Mouse (Mus musculus): ENCODE data around the gene Zfyve28. TPM values are rescaled to one million over a fixed set of nuclear protein-coding genes. Genes with fewer than 3 reads are reported as not detected.

The Zfyve28 gene
- total RNA-seq, 1 experiment from 2014 or later: not detected

GRCm38 (mm10) chr5:34252967-34253519, 35.2 kb downstream of the Zfyve28 start:
- ATAC-seq (replicated peaks; ENCODE audit: low read depth, poor library complexity, severe bottlenecking): no peak

GRCm38 (mm10) chr5:34252307-34252966, 35.8 kb downstream of the Zfyve28 start:
- ATAC-seq (replicated peaks; ENCODE audit: low read depth, poor library complexity, severe bottlenecking): no peak

- ATAC-seq (replicated peaks; ENCODE audit: low read depth, poor library complexity, severe bottlenecking): no peak
These were observed 36.5 kb downstream of the Zfyve28 start for GRCm38 (mm10) chr5:34251794-34252193.

GRCm38 (mm10) chr5:34250090-34250489, 38.2 kb downstream of the Zfyve28 start:
- ATAC-seq (replicated peaks; ENCODE audit: low read depth, poor library complexity, severe bottlenecking): no peak

GRCm38 (mm10) chr5:34249132-34249531, 39.1 kb downstream of the Zfyve28 start:
- ATAC-seq (replicated peaks; ENCODE audit: low read depth, poor library complexity, severe bottlenecking): no peak

- ATAC-seq (replicated peaks; ENCODE audit: low read depth, poor library complexity, severe bottlenecking): no peak
These were observed 41.8 kb downstream of the Zfyve28 start for GRCm38 (mm10) chr5:34246443-34246842.

- no peak for ATAC-seq (replicated peaks; ENCODE audit: low read depth, poor library complexity, severe bottlenecking)
These were observed 45.2 kb downstream of the Zfyve28 start for GRCm38 (mm10) chr5:34243062-34243461.

GRCm38 (mm10) chr5:34242224-34242963, 45.9 kb downstream of the Zfyve28 start:
- ATAC-seq (replicated peaks; ENCODE audit: low read depth, poor library complexity, severe bottlenecking): peak; percentile 88

GRCm38 (mm10) chr5:34238444-34238843, 49.8 kb downstream of the Zfyve28 start:
- ATAC-seq (replicated peaks; ENCODE audit: low read depth, poor library complexity, severe bottlenecking): no peak

GRCm38 (mm10) chr5:34235898-34236420, 52.3 kb downstream of the Zfyve28 start:
- ATAC-seq (replicated peaks; ENCODE audit: low read depth, poor library complexity, severe bottlenecking): peak; percentile 67

- no peak for ATAC-seq (replicated peaks; ENCODE audit: low read depth, poor library complexity, severe bottlenecking)
These were observed 53.2 kb downstream of the Zfyve28 start for GRCm38 (mm10) chr5:34235056-34235455.

GRCm38 (mm10) chr5:34233221-34233515, 55.1 kb downstream of the Zfyve28 start:
- no peak for ATAC-seq (replicated peaks; ENCODE audit: low read depth, poor library complexity, severe bottlenecking)

- ATAC-seq (replicated peaks; ENCODE audit: low read depth, poor library complexity, severe bottlenecking): 0 out of 2 replicates have a peak, but pooled peaks have one; percentile 30
These were observed 55.6 kb downstream of the Zfyve28 start for GRCm38 (mm10) chr5:34232481-34233220.

- peak; percentile 59 for ATAC-seq (replicated peaks; ENCODE audit: low read depth, poor library complexity, severe bottlenecking)
These were observed 56.3 kb downstream of the Zfyve28 start for GRCm38 (mm10) chr5:34231901-34232300.

- peak; percentile 57 for ATAC-seq (replicated peaks; ENCODE audit: low read depth, poor library complexity, severe bottlenecking)
These were observed 57.4 kb downstream of the Zfyve28 start for GRCm38 (mm10) chr5:34230599-34231485.

GRCm38 (mm10) chr5:34229503-34229902, 58.7 kb downstream of the Zfyve28 start:
- ATAC-seq (replicated peaks; ENCODE audit: low read depth, poor library complexity, severe bottlenecking): no peak

- no peak for ATAC-seq (replicated peaks; ENCODE audit: low read depth, poor library complexity, severe bottlenecking)
These were observed 62.7 kb downstream of the Zfyve28 start for GRCm38 (mm10) chr5:34225516-34225915.

GRCm38 (mm10) chr5:34224515-34224914, 63.7 kb downstream of the Zfyve28 start:
- ATAC-seq (replicated peaks; ENCODE audit: low read depth, poor library complexity, severe bottlenecking): no peak

GRCm38 (mm10) chr5:34220001-34220400, 68.2 kb downstream of the Zfyve28 start:
- ATAC-seq (replicated peaks; ENCODE audit: low read depth, poor library complexity, severe bottlenecking): no peak

GRCm38 (mm10) chr5:34218672-34219071, 69.6 kb downstream of the Zfyve28 start:
- ATAC-seq (replicated peaks; ENCODE audit: low read depth, poor library complexity, severe bottlenecking): no peak

Measured in common myeloid progenitor, adult 5-6 weeks (primary cell).